Mouse (Mus musculus) hindbrain, embryonic 10.5 days (tissue): ENCODE results near the gene Riox1. TPM values are rescaled to one million over a fixed set of nuclear protein-coding genes. Genes with fewer than 3 reads are reported as not detected.
"Not testable (repeated sequence)": the region's sequence is repeated elsewhere in the genome, so short reads cannot be mapped to it uniquely, and the experiment has no call there.

Experiments
- DNase-seq: peaks from one replicate; pipeline ENCODE4 v3.0.0-alpha.2; 2017; ENCODE audit warnings: low spot score
- H3K27ac ChIP-seq: fragments of 300-500 bp; sonication (generic); 2 replicates; pipeline ENCODE4 v1.5.1; 2016; ENCODE audit warnings: mild to moderate bottlenecking, moderate library complexity
- H3K27me3 ChIP-seq: fragments of 300-500 bp; sonication (generic); 2 replicates; pipeline ENCODE4 v1.6.1; 2016; ENCODE audit warnings: mild to moderate bottlenecking; ENCODE audit not compliant: poor library complexity, insufficient read depth, severe bottlenecking
- H3K36me3 ChIP-seq: fragments of 300-500 bp; sonication (generic); 2 replicates; pipeline ENCODE4 v1.6.1; 2016; ENCODE audit warnings: mild to moderate bottlenecking, moderate library complexity
- H3K4me1 ChIP-seq: fragments of 300-500 bp; sonication (generic); replicated peaks from 2 replicates; pipeline ENCODE4 v1.6.1; 2016; ENCODE audit warnings: mild to moderate bottlenecking
- H3K4me3 ChIP-seq: fragments of 300-500 bp; sonication (generic); 2 replicates; pipeline ENCODE4 v1.5.1; 2016; ENCODE audit warnings: mild to moderate bottlenecking, moderate library complexity
- H3K9me3 ChIP-seq: fragments of 300-500 bp; sonication (generic); 2 replicates; pipeline ENCODE4 v1.6.1; 2016; ENCODE audit warnings: mild to moderate bottlenecking, moderate library complexity
- WGBS: fragments of 180-500 bp; shearing (Covaris S2); methylation state at CpG from one replicate; pipeline ENCODE4 v1.1.7; 2016; 5-methylcytosine and 5-hydroxymethylcytosine counted together
- polyA plus RNA-seq: library from polyadenylated mRNA; unstranded; fragments of >200 nt; fragmentation: Nextera tagmentation; extraction: Ambion mirVana; gene quantifications from 2 replicates; pipeline ENCODE4 v1.2.1, GENCODE M21; 2016

Riox1 gene
- polyA plus RNA-seq, 1 experiment from 2014 or later, result 17.6 TPM

DNA sequence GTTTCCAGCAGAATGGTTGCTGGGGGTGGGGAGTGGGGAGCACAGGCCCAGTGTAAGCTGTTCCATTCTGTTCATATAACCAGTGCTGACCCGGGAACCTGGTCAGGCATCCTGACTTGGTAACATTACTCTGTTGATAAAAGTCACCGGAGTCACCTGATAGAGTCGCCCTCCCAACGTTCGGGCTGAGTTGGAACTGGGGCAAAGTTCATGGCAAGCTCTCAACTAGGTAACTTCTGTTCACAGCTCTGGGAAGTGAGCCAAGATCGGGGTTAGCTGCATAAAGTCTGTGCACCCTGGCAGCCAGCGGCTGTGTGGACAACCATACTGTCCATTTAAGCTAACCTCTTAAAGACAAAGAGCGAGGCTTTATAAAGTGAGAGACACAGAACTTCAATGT lies 48.8 kb downstream of the Riox1 start:
- H3K27me3 ChIP-seq, H3K9me3 ChIP-seq, DNase-seq, H3K4me3 ChIP-seq, H3K27ac ChIP-seq, H3K4me1 ChIP-seq, H3K36me3 ChIP-seq: not testable (repeated sequence)
- WGBS, result 86% methylated on average over 8 of the region's 8 CpGs

DNA sequence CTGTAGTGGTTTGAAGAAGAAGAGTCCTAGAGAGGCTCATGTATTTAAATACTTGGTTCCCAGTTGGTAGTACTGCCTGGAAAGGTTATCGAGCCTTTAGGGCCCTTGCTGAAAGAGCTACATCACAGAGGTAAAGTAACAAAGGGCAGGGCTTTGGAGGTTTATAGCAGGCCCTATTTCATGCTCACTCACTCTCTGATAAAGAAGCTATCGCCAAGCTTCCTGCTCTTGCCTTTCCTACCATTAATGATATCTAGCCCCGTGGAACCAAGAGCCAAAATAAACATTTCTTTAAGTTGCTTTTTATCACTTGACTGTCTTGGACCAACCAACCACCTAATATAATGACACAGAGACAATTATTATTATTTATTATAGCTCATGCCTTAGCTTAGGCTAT lies 50.0 kb downstream of the Riox1 start:
- 89% methylated on average over 3 of the region's 3 CpGs for WGBS

More for the DNA sequence above, 50.0 kb downstream of the Riox1 start:
- H3K36me3 ChIP-seq, result no peaks in the 10 kb centered on the region; the same call in 1 of the 2 replicates
- no peak overlapping the region for H3K27ac ChIP-seq
- DNase-seq, result no peak
- H3K4me1 ChIP-seq, result no peaks in the 10 kb centered on the region
- H3K9me3 ChIP-seq, result peaks cover 5% of the 10 kb centered on the region; the same call in 1 of the 2 replicates
- no peak overlapping the region for H3K4me3 ChIP-seq
- H3K27me3 ChIP-seq, result no peaks in the 10 kb centered on the region

Other genes with a start within 250 kb of the Riox1 start
- 0.04 and 0.14 TPM in 2 replicates for gene Papln, start 187.0 kb upstream of the Riox1 start, polyA plus RNA-seq
- gene Numb, start 28.7 kb upstream of the Riox1 start, polyA plus RNA-seq, result 27.8 and 39.1 TPM in 2 replicates
- gene Heatr4, start 34.2 kb downstream of the Riox1 start, polyA plus RNA-seq, result not detected in 2 replicates
- 15.5 and 20.0 TPM in 2 replicates for gene Acot2, start 37.3 kb downstream of the Riox1 start, polyA plus RNA-seq
- 39.8 and 45.3 TPM in 2 replicates for gene Acot1, start 58.9 kb downstream of the Riox1 start, polyA plus RNA-seq
- 0.08 and 0.14 TPM in 2 replicates for gene Acot4, start 87.8 kb downstream of the Riox1 start, polyA plus RNA-seq
- not detected in 2 replicates for gene Gm49366, start 88.3 kb downstream of the Riox1 start, polyA plus RNA-seq
- gene Acot3, start 101.5 kb downstream of the Riox1 start, polyA plus RNA-seq, result 0.19 and 0.25 TPM in 2 replicates
- 0.12 TPM in 1 of 2 replicates, not detected in the other for gene Acot5, start 118.7 kb downstream of the Riox1 start, polyA plus RNA-seq
- gene Acot6, start 150.0 kb downstream of the Riox1 start, polyA plus RNA-seq, result 0.77 and 0.97 TPM in 2 replicates
- 4.8 and 4.9 TPM in 2 replicates for gene Dnal1, start 163.8 kb downstream of the Riox1 start, polyA plus RNA-seq
- 3.1 and 3.6 TPM in 2 replicates for gene Pnma1, start 197.9 kb downstream of the Riox1 start, polyA plus RNA-seq